Mouse (Mus musculus) olfactory bulb, adult 2 months (tissue): ENCODE results near the gene Tbx6.

Experiments
- CTCF ChIP-seq: fragments of 200-500 bp; IDR thresholded peaks from 2 replicates; pipeline ENCODE4 v1.5.1; 2012; ENCODE audit warnings: low read depth, mild to moderate bottlenecking, low read length, moderate library complexity; ENCODE audit not compliant: insufficient read depth
- POLR2A ChIP-seq: fragments of 200-500 bp; IDR thresholded peaks from 2 replicates; pipeline ENCODE4 v1.6.1; 2012; ENCODE audit warnings: mild to moderate bottlenecking, low read depth, low read length, moderate library complexity; ENCODE audit not compliant: insufficient read depth

DNA sequence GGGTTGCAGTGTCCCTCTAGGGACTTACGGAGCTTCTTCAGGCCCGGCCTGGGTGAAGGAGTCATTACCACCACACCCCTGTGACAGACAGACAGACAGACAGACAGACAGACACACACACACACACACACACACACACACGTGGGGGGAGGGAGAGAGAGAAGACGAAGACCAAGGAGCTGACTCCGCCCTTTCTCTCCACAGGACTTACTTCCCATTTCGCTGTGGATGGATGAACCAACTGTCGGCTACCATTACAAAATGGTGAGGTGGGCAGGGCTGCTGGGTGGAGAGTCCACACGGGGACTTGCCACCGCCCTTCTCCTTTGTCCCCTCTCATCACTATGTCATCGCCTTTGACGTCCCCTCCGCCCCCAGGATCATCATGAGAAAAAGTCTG is 10.5 kb upstream of the Tbx6 start:
- no peak for TF ChIP-seq POLR2A
- TF ChIP-seq CTCF: no peak
